Mouse (Mus musculus) E14TG2a.4 (cell line): ENCODE data around the gene Slc6a9.

Experiments used
- H3K27me3 ChIP-seq: 2 replicates; pipeline ENCODE4 v1.6.1; 2014; ENCODE audit warnings: low read length, control low read depth; ENCODE audit not compliant: insufficient read depth
- H3K36me3 ChIP-seq: 2 replicates; pipeline ENCODE4 v1.6.1; 2014; ENCODE audit warnings: low read length, control low read depth; ENCODE audit not compliant: insufficient read depth
- H3K4me1 ChIP-seq: replicated peaks from 2 replicates; pipeline ENCODE4 v1.6.1; 2014; ENCODE audit warnings: low read depth, low read length, control low read depth
- H3K4me3 ChIP-seq: replicated peaks from 2 replicates; pipeline ENCODE4 v1.5.1; 2014; ENCODE audit warnings: mild to moderate bottlenecking, low read length
- H3K9me3 ChIP-seq: 2 replicates; pipeline ENCODE4 v1.6.1; 2014; ENCODE audit warnings: low read length, control low read depth
- CTCF ChIP-seq: conservative IDR thresholded peaks from 2 replicates; pipeline ENCODE4 v1.5.1; 2014; ENCODE audit warnings: low read length
- NANOG ChIP-seq: IDR thresholded peaks from 2 replicates; pipeline ENCODE4 v1.6.1; 2014; ENCODE audit warnings: borderline replicate concordance, low read length, mixed read lengths
- POU5F1 ChIP-seq: IDR thresholded peaks from 2 replicates; pipeline ENCODE4 v1.6.1; 2014; ENCODE audit warnings: low read length, borderline replicate concordance

Gene Slc6a9

GRCm38 (mm10) chr4:117860570-117860969, 26.3 kb downstream of the Slc6a9 start:
- Histone ChIP-seq H3K4me1 (peaks cover 32% of the 10 kb centered on the region), H3K9me3 (no peaks in the 10 kb centered on the region), H3K4me3 (no peak overlapping the region), H3K27me3 (peaks cover 22% of the 10 kb centered on the region), H3K36me3 (peaks cover 24% of the 10 kb centered on the region; the same call in 1 of the 2 replicates)
- no peak for TF ChIP-seq NANOG

GRCm38 (mm10) chr4:117862823-117863222, 28.5 kb downstream of the Slc6a9 start:
- H3K9me3 ChIP-seq = no peaks in the 10 kb centered on the region
- H3K36me3 ChIP-seq = peaks cover 17% of the 10 kb centered on the region; the same call in 1 of the 2 replicates
- peaks cover 37% of the 10 kb centered on the region for H3K27me3 ChIP-seq
- peaks cover 22% of the 10 kb centered on the region for H3K4me1 ChIP-seq
- H3K4me3 ChIP-seq = no peak overlapping the region
- TF ChIP-seq NANOG (no peak), POU5F1 (no peak), CTCF (no peak)

GRCm38 (mm10) chr4:117866083-117866482, 31.8 kb downstream of the Slc6a9 start:
- Histone ChIP-seq H3K36me3 (peaks cover 11% of the 10 kb centered on the region; the same call in 1 of the 2 replicates), H3K4me3 (no peak overlapping the region), H3K4me1 (peaks cover 34% of the 10 kb centered on the region), H3K9me3 (no peaks in the 10 kb centered on the region), H3K27me3 (peaks cover 66% of the 10 kb centered on the region)
- TF ChIP-seq NANOG = no peak
- TF ChIP-seq POU5F1 = no peak
- TF ChIP-seq CTCF = no peak

DNA sequence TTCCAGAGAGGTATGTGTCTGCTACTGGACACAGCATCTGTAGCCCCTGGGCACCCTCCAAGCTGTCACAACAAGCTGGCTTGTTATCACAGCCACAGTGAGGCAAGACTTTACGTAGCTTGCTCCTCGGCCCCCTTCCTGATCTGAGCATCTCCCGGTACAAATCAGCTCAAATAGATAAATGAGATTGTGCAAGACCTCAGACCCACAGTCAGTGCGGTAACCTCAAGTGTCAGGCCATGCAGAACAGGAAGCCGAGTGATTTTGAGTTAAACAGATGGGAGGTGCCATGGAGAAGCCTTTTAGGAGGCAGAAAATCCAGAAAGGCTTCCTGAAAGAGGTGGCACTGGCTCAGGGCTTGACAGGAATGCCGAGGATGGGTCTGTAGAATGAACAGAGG, 32.7 kb downstream of the Slc6a9 start:
- TF ChIP-seq CTCF (no peak), NANOG (no peak), POU5F1 (no peak)
- Histone ChIP-seq H3K36me3 (peaks cover 11% of the 10 kb centered on the region; the same call in 1 of the 2 replicates), H3K4me3 (no peak overlapping the region)

DNA sequence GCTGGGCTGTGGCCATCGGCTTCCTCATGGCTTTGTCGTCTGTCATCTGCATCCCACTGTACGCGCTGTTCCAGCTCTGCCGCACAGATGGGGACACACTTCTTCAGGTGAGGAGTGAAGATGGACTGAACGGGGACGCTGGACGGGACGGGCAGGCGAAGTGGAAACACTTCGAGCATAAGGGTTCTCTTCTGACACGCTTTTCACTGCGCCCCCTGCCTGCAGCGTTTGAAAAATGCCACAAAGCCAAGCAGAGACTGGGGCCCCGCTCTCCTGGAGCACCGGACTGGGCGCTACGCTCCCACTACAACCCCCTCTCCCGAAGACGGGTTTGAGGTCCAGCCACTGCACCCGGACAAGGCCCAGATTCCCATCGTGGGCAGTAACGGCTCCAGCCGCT, 33.5 kb downstream of the Slc6a9 start:
- peaks cover 46% of the 10 kb centered on the region for H3K4me1 ChIP-seq
- H3K9me3 ChIP-seq = no peaks in the 10 kb centered on the region
- TF ChIP-seq NANOG = no peak
- no peak for TF ChIP-seq POU5F1
- TF ChIP-seq CTCF = peak; percentile 55

More for the DNA sequence above, 32.7 kb downstream of the Slc6a9 start:
- Histone ChIP-seq H3K4me1 (peaks cover 40% of the 10 kb centered on the region), H3K9me3 (no peaks in the 10 kb centered on the region), H3K27me3 (peaks cover 73% of the 10 kb centered on the region)

DNA sequence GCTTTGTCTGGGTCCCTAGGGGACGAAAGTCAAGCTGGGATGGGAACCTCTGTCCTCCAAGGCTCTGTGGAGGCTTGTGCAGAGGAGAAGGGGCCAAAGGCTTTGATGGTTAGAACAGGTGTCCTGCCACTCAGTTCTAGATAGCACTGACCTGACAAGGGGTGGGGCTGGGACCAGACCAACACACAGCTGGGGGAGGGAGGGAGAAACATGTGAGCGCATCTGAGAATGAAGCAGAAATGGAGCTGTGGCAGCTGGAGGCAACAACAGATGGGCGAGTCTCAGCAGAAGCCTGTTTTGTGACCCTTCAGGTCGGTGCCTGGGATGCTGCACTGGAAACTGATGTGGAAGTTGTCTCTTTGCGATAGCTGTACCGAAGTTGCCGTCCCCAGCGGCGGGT, 35.0 kb downstream of the Slc6a9 start:
- no peak for TF ChIP-seq POU5F1
- TF ChIP-seq CTCF = no peak
- TF ChIP-seq NANOG = no peak
- Histone ChIP-seq H3K4me1 (peaks cover 39% of the 10 kb centered on the region), H3K36me3 (peaks cover 18% of the 10 kb centered on the region; the same call in 1 of the 2 replicates), H3K9me3 (no peaks in the 10 kb centered on the region), H3K27me3 (peaks cover 63% of the 10 kb centered on the region), H3K4me3 (no peak overlapping the region; the same call in 1 of the 2 replicates)

More for the DNA sequence above, 33.5 kb downstream of the Slc6a9 start:
- H3K27me3 ChIP-seq = peaks cover 73% of the 10 kb centered on the region
- peak overlapping the region; percentile 29; the same call in 1 of the 2 replicates for H3K4me3 ChIP-seq
- peaks cover 11% of the 10 kb centered on the region; the same call in 1 of the 2 replicates for H3K36me3 ChIP-seq

GRCm38 (mm10) chr4:117870437-117870836, 36.1 kb downstream of the Slc6a9 start:
- no peaks in the 10 kb centered on the region for H3K9me3 ChIP-seq
- H3K27me3 ChIP-seq = peaks cover 57% of the 10 kb centered on the region
- H3K36me3 ChIP-seq = peaks cover 10% of the 10 kb centered on the region; the same call in 1 of the 2 replicates
- TF ChIP-seq POU5F1 = no peak
- TF ChIP-seq NANOG = no peak
- TF ChIP-seq CTCF = no peak
- H3K4me3 ChIP-seq = no peak overlapping the region
- peaks cover 39% of the 10 kb centered on the region for H3K4me1 ChIP-seq

DNA sequence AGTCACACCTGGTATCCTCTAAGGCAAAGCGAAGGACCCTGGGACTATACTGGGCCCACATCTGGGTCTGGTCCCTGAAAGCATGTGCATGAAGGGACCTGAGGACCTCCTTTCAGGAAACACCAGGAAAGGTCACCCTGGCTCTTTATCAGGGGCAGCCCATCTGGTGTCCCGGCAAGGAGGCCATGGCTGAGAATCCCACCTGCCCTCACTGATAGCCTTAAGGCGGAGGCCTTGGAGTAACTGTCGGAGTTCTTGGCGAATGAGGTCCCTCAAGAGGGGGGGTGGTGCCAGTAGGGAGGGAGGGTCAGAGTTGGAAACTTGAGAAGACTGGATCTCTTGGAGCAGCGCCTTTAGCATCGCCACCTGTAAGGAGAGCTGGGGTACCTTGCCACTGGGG, 37.5 kb downstream of the Slc6a9 start:
- Histone ChIP-seq H3K27me3 (peaks cover 46% of the 10 kb centered on the region), H3K36me3 (peaks cover 11% of the 10 kb centered on the region), H3K9me3 (no peaks in the 10 kb centered on the region), H3K4me3 (0 out of 2 replicates have a peak overlapping the region, but pooled peaks have one; percentile 10), H3K4me1 (peaks cover 39% of the 10 kb centered on the region)
- TF ChIP-seq CTCF = no peak
- TF ChIP-seq POU5F1 = no peak
- no peak for TF ChIP-seq NANOG

DNA sequence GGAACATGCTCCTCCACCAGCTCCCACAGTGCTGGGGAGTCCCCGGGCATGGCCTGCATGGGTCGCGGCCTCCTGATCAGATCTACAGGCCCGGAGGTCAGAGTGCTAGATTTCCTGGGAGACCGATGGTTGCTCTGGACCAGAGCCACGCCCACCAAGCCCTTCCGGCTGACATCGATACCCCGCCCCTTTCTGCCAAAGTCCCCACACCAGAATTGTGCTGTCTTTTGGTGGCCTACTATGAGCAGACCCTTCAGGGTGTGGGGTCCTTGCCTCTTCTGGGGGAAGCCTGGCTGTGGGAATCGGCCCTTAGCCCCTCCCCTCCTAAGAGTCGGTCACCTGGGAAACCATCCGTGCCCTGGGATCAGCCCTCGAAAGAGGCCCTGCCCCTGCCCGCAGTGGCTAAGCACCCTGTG, 38.2 kb downstream of the Slc6a9 start, which contains the start of gene Ccdc24:
Gene Ccdc24, minus strand, starts transcription at position 87 of the 416 bp plus-strand sequence.
- Histone ChIP-seq H3K27me3 (peaks cover 42% of the 10 kb centered on the region), H3K4me1 (peaks cover 39% of the 10 kb centered on the region), H3K4me3 (peak within 1 kb of the TSS; percentile 56), H3K36me3 (peaks cover 18% of the 10 kb centered on the region), H3K9me3 (no peaks in the 10 kb centered on the region)
- TF ChIP-seq NANOG (no peak), POU5F1 (no peak), CTCF (no peak)
